Mouse (Mus musculus): ENCODE results near the gene Dock6. TPM values are rescaled to one million over a fixed set of nuclear protein-coding genes. Genes with fewer than 3 reads are reported as not detected.

Gene Dock6
- 3.3 TPM for polyA plus RNA-seq (2017; shearing (Covaris generic))

DNA sequence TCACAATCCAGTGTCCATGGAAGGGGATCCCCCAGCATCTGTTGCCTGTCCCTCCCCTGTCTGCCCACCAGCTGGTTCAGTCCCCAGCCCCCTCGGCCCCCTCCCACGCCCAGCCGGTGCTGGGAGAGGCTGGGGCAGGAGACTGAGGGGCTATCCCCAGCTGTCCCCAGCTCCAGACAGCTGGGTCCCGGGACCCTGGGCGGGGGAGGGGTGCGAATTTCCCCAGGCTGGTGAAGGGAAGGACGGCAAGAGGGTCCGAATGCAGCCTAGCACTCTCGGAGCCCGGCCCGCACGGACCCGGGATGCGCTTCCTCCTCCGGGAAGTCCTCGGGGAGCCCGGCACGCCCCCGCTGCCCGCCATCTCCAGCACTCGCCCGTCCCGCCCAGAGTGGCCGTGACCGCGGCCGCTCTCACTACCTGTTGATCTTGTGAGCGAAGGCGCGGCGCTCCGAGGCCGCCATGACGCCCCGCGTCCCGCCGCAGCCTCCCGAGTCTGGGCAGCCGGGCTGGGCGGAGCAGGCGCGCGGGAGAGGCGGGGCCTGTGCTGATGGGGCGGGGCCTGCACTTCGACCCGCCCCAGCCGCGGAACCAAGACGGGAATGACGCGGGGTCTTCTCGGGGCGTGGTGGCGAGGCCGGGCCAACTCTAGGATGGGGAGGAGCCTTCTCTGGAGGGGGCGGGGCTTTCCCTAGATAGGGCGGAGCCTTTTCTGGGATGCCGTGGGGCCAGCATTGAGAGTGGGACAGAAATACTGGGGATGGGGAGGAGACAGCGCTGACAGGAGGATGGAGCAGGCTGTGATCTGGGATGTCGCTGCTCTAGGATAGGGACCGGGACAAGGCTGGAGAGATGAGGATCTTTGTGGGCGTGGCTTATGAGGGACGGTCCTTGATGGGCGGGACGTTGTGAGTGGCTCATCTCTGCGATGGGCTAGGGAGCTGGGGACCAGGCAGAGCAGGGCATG lies at the start of gene Dock6:
Dock6 (minus strand) TSS at position 508 of the 964 bp plus-strand sequence.

DNA sequence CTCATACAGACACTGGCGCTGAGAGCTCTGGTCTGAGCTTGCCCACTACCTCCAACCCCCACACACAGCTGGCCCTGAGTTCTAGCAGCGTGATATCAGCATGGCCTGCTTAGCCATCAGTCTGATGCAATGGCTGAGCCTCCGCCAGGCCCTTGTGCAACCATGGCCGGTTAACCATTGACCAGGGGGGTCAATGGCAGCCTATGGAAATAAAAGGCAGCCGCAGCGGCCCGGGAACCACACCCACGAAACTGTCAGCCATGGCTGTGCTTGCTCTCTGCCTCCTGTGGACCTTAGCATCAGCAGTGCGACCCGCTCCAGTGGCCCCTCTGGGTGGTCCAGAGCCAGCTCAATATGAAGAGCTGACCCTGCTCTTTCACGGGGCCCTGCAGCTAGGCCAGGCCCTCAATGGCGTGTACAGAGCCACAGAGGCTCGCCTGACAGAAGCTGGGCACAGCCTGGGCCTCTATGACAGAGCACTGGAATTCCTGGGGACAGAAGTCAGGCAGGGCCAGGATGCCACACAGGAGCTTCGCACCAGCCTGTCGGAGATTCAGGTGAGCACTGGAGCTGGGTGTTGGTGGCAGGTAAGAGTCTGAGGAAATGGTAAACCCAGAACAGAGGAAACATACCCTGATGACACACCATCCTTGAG lies 17.1 kb downstream of the Dock6 start, which contains the start of gene Angptl8:
Angptl8 (plus strand) TSS at position 253 of the 655 bp plus-strand sequence.

DNA sequence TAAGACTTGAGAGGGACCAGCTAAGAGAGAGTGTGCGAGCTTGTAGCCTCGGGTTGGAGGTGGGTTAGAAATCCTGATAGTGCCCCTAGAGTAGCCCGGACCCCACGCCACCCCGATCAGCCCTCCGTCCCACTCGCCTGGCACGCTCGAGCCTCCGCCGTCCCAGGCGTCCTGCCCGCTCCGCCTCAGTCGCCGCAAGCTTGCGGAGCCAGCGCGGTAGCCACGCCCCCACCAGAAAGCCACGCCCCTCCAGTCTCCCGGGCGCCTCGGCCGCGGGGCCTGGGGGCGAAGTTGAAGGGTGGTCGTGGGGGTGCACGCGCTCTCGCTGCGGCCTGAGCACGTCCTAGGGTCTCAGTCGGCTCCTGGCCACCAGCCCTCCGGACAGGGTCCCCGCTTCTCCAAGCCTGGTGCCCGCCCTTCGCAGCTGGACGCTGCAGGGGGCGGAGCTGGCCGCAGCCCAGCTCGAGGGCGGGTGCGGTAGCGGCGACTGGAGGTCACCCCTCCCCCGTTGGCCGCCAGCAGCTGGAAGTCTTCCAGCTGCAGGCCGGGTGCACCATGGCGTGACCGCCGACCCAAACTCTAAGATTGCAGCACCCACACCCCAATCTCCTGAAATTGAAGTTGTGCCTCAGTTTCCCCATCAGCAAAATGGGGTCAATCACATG lies 54.0 kb downstream of the Dock6 start, which contains the start of gene Kank2:
Kank2 (minus strand) TSS at position 400 of the 665 bp plus-strand sequence.

DNA sequence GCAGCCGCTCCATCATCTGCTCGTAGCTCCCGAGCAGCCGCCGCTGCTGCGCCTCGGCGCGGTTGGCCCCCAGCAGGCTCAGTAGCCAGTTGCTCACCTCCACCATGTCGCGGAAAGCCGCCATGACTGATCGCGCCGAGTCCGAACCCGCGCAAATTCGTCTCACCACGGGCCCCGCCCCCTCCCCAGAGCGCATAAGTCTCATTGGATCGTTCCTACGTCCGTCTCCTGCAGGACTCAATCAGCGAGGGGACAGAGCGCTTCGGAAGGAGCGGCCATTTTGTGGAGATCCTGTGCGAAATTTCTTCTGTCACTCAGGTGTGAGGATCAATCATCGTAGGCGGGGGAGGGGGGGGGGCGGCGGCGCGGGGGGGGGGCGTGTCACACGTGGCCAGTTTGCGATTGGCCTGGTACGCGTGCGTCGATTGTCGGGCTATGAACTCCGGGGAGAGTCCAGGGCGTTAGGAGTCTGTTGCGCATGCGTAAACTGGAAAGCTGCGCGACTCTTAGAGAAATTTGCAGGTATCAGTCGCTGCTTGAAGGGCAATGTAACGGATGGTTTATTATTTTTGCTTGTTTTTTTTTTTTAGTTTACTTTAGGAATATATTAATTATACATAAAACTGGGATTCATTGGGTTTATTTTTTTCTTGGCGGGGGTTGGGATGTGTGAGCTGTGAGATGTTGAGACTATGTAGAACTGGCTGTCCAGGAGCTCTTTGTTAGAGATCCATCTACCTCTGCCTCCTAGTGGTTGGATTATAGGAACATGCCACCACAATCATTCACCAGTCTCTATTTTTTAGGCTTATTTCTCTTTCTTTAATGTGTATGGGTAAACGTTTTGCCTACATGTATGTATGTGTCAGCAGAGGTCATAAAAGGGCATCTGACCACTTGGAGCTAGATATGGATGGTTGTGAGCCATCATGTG lies 92.0 kb downstream of the Dock6 start, which contains the start of gene Spc24:
Spc24 (minus strand) TSS at position 149 of the 934 bp plus-strand sequence.

Other genes starting within 250 kb of the Dock6 start
- gene Smarca4, start 236.5 kb downstream of the Dock6 start, polyA plus RNA-seq (2017; shearing (Covaris generic)) = 68.0 TPM
- 43.4 TPM for gene Ldlr, start 129.2 kb downstream of the Dock6 start, polyA plus RNA-seq (2017; shearing (Covaris generic))
- 5.5 TPM for gene Spc24, start 92.3 kb downstream of the Dock6 start, polyA plus RNA-seq (2017; shearing (Covaris generic))
- gene Kank2, start 53.9 kb downstream of the Dock6 start, polyA plus RNA-seq (2017; shearing (Covaris generic)) = not detected
- not detected for gene Angptl8, start 17.1 kb downstream of the Dock6 start, polyA plus RNA-seq (2017; shearing (Covaris generic))
- gene Rab3d, start 65.6 kb upstream of the Dock6 start, polyA plus RNA-seq (2017; shearing (Covaris generic)) = 13.6 TPM
- gene Ccdc159, start 74.8 kb upstream of the Dock6 start, polyA plus RNA-seq (2017; shearing (Covaris generic)) = 0.25 TPM
- gene Tmem205, start 74.9 kb upstream of the Dock6 start, polyA plus RNA-seq (2017; shearing (Covaris generic)) = 4.0 TPM
- gene Plppr2, start 84.4 kb upstream of the Dock6 start, polyA plus RNA-seq (2017; shearing (Covaris generic)) = 1.1 TPM
- 6.5 TPM for gene Swsap1, start 103.1 kb upstream of the Dock6 start, polyA plus RNA-seq (2017; shearing (Covaris generic))
- 0.51 TPM for gene Epor, start 110.9 kb upstream of the Dock6 start, polyA plus RNA-seq (2017; shearing (Covaris generic))
- gene Rgl3, start 136.8 kb upstream of the Dock6 start, polyA plus RNA-seq (2017; shearing (Covaris generic)) = not detected
- gene Ccdc151, start 150.0 kb upstream of the Dock6 start, polyA plus RNA-seq (2017; shearing (Covaris generic)) = not detected
- gene Prkcsh, start 150.2 kb upstream of the Dock6 start, polyA plus RNA-seq (2017; shearing (Covaris generic)) = 101 TPM
- not detected for gene Elavl3, start 199.4 kb upstream of the Dock6 start, polyA plus RNA-seq (2017; shearing (Covaris generic))
- gene Gm49318, start 218.6 kb upstream of the Dock6 start, polyA plus RNA-seq (2017; shearing (Covaris generic)) = not detected
- gene Zfp653, start 218.7 kb upstream of the Dock6 start, polyA plus RNA-seq (2017; shearing (Covaris generic)) = 5.5 TPM
- 58.0 TPM for gene Ecsit, start 232.8 kb upstream of the Dock6 start, polyA plus RNA-seq (2017; shearing (Covaris generic))
- gene Cnn1, start 246.6 kb upstream of the Dock6 start, polyA plus RNA-seq (2017; shearing (Covaris generic)) = not detected